Mouse (Mus musculus) fibroblast of lung, adult 2 months (primary cell): ENCODE data around the gene Met.

Experiments used
- DNase-seq: peaks from one replicate; pipeline ENCODE4 v3.0.0-alpha.2; 2011; ENCODE audit warnings: low read depth

The Met gene

DNA sequence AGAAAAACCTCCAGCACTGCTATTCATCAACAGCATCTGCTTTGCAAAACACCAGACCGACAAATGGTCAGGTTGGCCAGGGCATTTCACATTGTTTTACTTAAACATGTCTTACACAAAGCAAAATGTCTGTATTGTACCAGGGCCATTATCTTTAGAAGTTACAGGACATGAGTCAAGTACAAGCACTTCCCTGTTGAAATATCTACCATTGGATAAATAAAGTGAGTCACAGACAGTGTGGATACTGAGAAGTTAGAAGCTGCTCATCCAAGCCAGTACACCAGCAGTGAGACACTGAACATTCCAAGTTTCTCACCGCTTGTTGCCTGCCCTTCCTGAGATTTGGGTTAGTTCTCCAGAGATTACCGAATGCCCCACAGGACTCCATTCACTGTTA, 86.0 kb downstream of the Met start:
- no peak for DNase-seq

DNA sequence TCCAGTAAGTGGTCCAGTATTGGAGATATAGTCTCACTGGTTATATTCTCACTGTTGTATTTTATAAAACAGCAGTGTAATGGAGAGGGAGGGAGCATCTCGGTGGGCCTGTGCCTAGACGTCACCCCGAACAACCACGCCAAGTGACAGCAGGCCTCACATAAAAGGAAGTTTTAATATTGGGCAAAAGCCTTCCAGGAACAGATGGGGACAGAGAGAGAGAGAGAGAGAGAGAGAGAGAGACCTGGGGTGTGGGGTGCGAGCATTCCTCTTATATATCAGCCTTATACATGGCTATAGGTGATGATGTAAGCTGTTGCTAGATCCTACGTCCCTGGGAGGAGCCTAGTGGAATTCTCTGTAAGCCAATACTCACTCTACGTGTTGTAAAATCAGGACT, 90.7 kb downstream of the Met start:
- DNase-seq, result no peak

DNA sequence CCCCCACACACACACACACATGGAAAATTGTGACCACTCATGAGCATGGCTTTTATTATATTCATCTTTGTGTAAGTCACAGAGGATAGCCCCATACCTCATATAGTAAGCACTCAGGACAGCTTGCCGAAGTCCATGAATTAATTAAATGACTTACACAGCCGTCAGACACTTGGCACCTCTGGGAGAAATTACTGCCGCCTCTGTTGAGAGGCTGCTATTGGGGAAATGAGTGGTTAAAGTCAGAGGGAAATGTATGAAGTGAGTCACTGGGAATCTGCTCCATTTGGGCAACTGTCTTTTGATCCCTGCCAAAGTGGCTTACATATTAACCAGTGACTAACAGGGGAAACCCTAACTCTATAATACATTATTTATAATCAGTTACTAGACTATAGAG, 91.2 kb downstream of the Met start:
- DNase-seq, result peak; percentile 43

DNA sequence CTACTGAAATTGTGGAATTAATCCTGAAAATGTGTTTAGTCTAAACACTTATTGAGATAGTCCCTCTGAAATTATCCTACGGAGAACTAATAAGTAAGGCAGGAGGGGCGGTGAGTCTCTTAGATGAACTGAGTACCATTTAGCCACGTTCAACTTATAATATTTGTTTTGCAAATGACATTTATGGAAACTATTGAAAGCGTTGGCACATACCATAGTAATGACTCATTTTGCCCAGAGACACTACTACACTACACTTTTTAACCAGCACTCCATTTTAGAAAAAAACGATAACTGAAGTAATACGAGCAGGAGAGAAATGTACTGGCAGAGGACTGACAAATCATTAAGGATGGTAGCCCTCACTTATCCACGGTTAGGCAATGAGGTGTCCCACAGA, 92.1 kb downstream of the Met start:
- no peak for DNase-seq

DNA sequence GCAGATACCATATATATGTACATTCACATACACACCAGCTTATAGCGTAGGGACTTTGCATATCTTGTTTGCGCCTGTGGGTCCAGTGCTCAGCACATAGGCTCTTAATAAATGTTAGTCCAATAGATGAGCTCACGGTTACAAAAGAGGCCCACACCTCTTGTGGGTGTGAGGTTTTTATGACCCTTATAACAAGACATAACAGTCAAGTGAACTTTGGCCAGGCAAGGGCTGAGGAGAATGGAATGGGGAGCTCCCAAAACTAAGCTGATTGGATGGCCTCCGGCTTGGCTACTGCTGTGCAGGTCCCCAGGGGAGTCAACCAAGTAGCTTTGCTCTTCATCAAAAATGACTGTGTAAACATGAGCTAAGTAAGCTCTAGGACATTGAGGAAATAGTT, 96.1 kb downstream of the Met start:
- no peak for DNase-seq

DNA sequence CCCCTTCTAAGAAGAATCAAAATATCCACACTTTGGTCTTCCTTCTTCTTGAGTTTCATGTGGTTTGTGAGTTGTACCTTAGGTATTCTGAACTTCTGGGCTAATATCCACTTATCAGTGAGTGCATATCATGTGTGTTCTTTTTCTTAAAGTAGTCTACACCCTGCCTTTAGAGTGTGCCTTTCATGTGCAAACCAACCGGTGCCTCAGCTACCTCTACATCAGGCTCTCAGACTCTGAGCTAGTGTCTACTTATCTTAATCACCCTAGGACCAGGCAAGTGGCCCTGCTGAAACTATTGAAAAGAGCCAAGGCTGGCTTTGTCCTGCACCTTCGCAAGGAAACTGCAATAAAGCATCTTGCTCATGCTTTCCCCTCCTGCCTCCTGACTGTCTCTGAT, 97.7 kb downstream of the Met start:
- no peak for DNase-seq

DNA sequence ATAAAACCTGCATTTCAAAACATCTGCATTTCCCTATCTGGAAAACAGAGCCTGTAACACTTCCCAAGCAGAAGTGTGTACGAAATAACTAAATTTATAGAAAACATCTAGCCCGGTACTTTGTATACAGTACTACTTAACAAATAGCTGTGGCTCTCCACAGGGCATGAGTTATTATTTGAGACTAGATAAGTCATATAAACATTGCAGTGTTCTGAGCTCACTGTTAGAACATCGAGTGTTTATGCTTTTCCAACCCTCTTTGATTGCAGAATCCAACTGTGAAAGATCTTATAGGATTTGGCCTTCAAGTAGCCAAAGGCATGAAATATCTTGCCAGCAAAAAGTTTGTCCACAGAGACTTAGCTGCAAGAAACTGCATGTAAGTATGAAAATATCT, 98.3 kb downstream of the Met start:
- DNase-seq, result no peak

DNA sequence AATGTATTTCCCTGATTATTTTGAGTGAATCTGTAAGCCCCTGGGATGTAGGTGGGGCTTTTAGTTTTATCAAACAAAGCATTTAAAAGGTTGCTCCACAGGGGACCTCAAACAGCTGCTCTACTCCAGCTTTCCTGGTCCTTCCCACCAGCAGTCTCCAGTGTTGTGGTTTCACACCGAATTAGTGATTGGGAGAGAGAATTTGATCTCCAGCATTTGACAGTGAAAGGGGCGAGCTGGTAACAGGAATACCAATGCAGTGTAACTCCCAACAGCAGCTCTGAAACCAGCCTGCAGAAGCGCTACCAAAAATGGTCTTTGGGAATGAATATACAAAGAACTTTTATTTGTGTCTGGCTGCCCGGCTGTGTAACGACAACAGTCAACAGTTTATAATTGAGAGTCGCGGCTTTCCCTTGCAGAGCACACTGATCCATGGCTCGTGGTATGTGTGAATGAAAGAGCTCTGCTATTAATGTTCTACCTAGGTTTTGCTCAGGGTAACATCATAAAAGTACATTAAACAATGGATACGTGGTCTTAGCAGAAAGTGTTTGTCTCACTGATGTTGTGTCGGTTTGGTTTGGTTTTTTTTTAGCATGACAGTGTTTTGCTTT, 99.0 kb downstream of the Met start:
- DNase-seq, result no peak

DNA sequence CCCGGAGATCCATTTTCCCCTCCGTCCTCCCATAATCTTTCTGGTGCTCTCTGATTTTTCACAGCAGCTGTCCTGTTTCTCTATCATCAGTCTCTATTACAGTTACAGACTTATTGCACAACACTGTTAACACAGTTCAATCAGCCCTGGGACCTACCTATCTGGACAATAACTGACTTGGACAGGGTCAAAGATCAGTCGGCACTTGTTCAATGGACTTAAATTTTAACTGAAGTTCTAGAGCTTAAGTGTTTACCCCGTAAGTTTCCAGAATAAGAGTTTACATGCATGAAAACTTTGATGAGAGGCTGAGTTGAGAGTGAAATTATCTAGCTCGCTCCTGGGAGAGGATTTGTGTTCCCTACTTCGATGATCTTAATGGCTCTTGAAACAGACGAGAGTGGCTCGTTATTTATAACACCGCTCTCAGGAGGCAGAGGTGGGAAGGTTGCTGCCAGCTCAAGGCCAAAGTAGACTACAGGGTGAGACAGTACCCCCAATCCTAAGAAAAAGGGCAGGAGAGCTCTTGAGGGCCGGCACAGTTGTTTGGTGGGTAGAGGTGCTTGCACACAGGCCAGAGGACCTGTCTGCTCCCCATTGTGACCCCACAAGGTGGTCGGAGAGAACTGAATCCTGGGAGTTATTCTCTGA, 105.2 kb downstream of the Met start:
- DNase-seq, result no peak

DNA sequence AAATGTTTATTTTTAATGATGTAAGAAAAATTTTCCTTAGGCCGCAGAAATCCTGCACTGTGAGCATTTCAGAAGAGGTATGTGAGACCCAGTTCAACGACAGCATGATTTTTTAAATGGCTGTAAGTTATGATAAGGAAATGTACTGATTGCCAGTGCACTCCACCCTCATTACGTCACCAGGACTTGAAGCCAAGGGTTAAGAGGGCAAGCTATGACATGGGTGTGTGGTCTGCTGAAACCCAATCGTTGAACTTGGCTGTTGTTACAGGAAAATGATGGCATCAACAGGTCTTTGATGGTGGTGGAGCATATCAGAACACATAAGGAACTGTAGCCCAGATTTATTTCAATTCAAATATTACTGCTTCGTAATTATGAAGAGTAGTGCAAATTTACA, 109.6 kb downstream of the Met start:
- DNase-seq, result no peak

DNA sequence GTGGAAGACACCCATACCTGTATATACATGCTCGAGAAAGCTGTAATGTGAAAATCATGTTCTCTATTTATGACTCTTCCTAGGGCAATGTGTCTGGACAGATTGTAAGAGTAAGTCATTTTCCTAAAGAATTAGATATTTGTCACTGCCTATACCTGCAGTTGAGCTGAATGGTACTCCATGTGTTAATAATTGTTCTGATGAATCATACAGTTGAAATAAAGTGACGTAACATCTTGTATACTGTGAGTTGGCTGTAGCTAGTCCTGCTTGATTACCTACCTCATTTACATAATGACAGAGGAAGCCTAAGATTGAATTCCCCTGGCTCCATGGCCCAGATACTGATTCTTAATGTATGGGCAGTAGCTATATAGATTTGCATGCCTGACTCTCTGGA, 110.1 kb downstream of the Met start:
- no peak for DNase-seq

DNA sequence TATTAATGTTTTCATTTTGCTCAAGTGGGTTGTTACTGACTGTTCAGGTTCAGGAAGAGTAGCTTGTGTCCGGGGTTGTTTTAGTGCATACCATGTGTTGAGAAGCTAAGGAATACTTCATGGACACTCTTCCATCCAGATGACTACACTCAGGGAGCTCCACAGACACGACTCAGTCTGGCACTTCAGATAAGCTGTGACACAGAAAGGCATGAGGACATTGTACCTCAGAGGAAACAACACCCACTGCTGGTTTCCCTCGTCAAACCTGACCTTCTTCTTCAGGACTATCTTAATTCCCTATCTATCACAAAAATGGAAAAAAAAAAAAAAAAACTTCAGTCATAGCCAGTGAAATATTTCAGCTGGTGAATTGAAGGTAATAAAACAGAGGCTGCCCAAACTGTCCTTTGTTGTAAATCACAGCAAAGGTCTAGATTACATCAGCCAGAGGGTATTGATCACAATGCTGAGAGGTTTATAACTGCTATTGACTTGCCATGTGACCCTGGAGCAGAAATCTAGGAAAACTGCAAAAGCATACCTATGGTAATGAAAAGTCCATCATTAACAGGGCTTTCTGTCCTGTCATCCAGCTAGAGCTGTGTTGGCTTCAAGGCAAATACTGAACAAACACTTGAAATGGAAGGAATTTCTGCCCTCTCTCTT, 114.6 kb downstream of the Met start:
- no peak for DNase-seq

DNA sequence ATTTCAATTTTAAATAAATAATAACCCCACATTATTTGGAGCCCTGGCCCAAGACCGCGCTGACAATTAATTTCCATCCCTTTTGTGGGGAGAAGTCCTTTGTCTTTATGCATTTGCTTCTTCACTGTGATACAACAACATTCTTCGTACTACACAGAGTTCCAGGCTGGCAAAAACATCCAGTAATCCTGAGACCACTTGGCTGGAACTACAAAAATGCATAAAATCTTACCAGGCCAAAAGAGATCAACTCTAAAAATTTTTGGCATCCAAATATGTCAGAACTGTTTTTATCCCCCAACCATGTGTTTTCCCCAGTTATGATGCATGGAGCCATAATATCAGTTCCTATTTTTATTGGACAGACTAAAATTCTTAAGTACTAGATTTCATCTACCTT, 116.7 kb downstream of the Met start:
- no peak for DNase-seq

DNA sequence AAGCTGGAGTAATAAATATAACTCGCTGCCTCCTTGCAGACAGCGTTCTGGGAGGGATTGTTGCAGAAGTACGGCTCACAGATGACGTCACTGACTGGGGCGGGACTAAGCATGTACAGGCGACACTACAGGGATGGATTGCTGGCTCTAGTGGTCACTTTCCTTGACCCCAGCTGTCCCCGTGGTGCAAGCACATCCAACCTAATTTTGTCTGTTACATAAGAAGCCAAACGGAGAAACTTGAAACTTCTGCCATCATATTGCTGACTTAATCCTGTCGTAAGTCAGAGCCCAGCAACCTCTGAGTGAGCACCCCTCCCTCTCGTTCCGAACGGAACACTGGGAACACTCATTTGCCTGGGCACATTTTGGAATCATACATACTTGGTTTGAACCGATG, 120.4 kb downstream of the Met start:
- DNase-seq, result peak; percentile 56

DNA sequence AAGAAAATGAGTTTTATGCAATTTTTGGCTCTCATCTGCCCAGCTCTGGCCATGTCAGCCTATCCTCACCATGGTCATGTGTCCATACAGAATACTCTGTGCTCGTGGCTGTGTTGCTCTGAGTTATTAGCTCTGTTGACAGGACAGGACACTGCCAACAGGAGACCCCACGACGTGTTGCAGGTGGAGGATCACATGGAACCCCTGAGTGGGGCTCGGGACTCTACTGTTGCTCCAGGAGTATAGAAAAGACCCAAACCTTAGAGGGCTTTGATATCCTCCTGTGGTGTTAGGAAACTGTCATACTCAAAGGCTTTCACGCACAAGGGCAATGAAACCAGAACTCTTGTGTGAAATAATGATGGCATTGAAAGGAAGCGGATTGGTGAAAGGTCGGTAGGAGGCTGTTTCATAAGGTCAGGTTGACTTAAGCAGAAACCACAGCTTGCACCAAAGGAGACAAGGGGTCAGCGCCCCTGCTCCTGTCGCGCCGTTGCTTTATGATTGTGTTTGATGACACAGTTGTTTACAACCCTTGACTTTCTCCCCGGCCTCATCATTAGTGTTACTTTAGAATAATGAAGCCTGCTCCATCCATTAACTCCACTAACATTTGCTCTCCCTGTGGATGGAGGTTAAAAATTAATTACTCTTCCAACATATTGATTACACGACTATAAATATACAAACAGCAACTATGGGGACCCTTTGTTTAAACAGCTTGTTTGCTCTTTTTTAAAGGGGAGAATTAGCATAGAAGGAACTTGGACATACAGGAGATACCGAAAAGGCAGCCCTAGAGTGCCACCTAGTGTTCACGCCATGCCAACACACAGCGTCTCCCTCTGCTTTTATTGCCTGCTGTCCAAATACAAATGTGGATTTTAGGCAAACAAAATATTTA, 125.7 kb downstream of the Met start:
- peak; percentile 46 for DNase-seq

DNA sequence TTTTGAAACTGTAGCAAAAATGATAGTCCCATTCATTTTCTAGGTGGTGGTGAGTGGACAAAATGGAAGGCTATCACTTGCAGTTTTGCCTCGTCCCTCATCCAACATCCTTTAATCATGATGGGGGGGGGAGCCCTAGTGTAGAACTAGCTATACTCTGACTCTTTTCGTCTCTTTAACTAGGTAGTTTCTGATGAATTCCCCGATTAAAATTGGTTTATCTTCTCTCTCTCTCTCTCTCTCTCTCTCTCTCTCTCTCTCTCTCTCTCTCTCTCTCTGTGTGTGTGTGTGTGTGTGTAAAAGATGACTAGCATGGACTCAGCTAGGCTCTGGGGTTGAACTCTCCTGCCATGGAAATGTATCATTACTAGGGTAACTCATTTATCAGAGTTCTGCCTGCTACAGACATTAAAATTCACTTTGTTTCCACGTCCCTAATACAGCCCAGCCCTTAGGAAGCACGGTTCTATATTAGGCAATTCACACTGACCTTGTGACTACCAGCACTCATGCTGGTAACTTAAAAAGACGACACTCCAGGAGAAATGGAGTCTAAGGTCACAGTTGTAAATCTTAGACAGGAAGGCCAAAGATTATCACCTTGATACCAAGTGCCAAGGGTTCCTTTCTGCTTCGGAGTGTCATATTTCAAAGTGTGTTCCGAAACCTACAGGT, 126.5 kb downstream of the Met start:
- DNase-seq, result no peak

DNA sequence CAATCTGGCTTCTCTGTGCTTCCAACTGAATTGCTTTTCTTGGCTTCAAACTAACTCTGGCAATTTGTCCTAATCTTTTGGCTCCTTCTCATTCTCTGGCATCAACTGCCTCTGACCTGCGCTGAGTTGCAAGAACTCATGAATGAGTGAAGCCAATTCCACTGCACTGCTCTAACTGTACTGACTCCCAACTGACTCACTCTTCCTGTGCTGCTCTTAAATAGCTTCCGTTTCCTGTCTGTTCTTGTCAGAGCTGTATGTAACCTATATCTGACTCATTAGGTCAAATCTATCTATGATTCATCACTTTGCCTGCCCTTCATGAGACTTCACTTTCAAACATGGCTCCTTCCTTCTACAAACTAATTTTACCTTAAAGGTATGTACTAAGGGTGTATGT, 130.4 kb downstream of the Met start:
- DNase-seq, result no peak

DNA sequence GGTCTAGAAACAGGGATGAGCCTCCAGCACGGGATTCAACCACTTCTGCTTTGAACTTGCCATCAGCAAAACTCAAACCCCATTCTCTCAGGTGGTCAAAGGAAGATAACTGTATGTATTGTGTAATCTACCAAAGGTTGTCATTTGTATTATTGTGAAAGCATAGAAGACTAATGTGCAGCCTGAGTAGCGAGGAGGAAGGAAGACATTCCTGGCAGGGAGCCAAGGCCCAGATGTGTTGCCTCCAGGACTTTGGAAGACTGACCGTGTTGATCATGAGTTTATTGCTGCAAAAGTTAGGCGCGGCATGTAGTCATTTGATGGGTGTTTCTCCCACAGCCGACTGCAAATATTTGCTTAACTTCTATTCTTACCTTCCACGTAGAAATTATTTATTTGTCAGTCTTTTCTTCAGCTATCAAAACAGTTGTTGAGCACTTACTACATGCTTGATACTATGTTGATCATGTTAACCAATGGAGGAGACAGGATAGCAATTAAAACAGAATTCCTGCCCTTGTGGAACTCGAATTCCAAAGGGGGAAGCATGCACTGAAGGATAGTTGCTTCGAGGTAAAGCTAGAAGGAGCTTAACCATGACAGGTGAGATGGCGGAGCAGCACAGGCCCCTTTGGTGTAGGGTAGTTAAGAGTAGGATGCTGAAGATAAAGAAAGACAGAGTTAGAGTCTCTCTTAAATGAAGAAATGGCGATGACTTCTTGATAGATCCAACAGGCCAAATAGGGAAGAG, 132.3 kb downstream of the Met start:
- no peak for DNase-seq

DNA sequence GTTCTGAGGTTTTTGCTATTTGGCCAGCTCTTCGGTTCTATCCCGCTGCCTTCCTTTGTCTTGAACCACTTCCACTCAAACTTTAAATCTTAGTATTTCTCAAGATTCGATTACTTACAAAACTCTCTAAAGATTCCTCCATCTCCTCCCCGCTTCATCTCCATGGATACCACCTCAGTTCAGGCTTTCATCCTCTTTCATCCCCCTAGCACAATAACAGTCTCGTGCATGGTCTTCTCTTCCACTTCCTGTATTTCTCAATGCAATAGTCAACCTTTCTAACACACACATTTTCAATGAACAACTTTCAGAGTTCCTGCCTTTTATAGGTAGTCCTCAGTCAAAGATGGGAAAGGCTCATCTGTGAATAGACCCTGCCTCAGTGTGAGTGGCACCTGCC, 135.8 kb downstream of the Met start:
- DNase-seq, result no peak

DNA sequence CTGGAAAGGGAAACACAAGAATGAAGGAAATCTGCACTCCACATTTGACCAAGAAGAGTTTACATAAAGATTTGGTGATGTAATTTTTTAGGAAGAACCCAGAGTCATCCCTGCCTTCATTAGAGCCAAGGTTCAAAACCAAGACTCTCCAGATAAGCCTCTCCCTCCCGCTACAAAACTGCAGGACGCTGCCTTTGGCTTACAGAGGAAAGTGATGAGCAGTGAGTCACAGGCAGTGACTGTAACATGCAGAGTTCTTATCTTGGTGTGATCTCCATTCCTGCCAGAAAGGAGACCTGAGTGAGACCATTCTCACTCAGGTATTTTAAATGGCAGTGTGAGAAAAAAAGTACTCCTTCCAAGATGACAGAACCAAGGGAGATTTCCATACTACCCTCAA, 137.9 kb downstream of the Met start:
- DNase-seq, result no peak

DNA sequence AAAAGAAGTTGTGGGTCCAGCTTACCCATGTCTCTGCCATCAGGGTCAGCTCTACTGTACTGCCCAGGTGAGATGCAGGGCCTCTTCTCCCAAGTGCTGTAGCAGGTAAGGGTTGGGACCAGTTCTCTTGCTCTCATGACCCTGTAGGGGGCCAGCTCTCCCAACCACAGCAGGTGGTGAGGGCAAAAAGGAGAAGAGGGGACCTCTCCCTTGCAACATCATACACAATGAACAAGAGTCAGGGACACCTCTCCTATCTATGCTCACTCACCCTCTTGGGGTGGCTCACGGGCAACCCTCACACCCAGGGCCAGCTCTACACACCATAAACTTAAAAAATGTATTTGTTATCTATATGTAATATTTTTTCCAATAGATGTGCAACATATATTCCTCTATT, 143.3 kb downstream of the Met start:
- no peak for DNase-seq
